Mouse (Mus musculus) layer of hippocampus, postnatal 36 days (tissue): ENCODE measurements at regions not wholly inside any gene's neighbourhood (a gene's known extent, or its start where the extent isn't known, plus 50 kb on each side); places are given as distances from the start of the nearest gene placed in this dataset.

Experiments
- DNase-seq, 2 experiments: peaks; one replicate each; pipeline ENCODE4 v3.0.0; 2022

DNA sequence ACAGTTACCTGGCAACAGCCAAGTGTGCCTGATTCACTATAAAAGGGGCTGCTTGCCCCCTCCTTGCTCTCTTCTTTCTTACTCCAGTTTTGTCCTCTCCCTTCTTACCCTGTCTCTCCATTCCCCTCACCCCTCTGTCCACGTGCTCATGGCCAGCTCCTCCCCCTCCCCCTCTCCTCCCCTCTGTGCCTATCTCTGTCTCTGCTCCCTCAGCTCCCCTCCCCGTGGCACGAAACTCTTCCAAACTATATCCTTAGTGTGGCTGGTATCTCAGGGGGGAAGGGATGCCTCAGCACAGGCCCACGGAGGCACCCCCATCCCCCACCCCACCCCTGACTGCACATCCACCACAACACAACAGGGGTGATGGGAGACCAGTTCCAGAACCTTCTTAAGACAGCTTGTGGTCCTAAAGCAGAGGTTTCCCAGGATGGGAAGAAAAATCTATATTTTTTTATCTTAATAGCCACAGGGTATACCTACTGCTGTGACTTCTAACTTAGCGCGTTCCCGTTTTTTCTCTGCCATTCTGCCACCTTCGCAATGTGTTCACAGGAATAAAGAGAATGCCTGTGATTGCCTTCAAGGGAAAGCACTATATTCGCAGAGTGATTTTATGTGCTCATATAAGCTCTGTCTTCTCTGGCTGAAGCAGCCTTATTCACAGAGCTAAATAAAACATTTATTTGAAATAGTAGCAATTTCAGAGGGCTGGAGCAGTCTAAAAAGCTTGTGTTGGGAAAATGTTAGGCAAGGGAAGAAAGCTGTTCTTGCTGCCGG lies 69.1 kb upstream of the Serp2 start:
- DNase-seq = no peak

DNA sequence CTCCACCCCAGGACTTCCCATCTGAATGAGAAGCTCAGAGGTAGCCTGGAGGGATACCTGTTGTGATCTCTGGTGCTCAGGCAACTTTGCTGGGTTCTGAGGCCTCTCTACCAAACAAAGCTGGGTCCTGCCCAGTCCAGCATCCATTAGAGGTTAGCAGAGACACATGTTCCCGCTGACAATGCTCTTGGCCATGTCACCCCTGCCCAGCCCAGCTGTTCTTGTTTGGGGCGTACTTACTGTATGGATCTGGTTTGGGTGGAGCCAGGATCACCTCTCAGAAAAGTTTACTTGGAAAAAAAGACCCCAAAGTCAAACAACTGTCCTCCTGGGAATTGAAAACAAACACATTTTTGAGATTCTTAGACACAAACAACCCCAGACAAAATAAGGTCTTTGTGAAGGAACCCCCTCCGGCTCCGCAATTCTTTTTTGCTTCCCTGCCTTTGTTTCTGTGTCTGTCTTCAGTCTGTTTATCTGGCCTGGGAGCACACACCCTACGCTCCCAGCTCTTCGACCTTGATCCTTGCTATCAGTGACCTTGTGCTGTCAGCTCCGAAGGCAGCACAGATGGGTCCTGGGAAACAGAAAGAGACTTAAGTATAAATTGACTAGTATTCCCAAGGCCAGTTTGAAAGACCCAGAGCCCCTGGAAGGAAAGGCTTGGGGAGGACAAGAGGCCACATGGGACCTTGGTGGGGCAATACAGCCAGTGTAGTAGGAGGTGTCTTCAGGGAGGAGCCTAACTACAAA lies 68.1 kb upstream of the Serp2 start:
- DNase-seq = no peak

DNA sequence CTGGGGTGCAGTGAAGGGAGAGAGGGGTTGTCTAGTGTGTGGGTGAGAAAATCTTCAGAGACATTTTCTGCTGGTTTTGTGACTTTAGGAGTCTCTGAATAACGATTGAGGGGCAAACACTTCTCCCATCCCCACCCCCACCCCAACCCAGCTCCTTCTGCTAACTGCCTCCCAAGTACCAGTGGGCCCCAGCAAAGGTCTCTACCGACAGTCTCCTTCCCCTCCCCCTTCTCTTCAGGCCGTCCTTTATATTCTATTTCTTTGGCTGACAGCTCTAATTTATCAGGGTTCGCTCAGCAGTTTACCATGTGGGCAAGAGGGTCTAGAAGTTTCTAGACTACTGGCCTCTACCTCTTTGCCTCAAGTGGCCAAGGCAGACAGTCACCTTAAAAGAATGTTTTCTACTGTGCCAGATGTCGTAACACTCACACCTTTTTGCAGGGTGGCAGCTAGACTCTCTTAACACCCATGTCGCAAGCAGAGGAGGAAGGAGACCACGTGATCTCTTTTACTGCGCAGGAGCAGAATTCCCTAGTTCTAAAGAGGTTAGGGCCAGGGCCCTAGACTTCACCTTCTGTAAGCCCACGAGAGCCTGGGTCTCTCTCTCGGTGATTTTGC lies 66.8 kb upstream of the Serp2 start:
- DNase-seq = no peak

DNA sequence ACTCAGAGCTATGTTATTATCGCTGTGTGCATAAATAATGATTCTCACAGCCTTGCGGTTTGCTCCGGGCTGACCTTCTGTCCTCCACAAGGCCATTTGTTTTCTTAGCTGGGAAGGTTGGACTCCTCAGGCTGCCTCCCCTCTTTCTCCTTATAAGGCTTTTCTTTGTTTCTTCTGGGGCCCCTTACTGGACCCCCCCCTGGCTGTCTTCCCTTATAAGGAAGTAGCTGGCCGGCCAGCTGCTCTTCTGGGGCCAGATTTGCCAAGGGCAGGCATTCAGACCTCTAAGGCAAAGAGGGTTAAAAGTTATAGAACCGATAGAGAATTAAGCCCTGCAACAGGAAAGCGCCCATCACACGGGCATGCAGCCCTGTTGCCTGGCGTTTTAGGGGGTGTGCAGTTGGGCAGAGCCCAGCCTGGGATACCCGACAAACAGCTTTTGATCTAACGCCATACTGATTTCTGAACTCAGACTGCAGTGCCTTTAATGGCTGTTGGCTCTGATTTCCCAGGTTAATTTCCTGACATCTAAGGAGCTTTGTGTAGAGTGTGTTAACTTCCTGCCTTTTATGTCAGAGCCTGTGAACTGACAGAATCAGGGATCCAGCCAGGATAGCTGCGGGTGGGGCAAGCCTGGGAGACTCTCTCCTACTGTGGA lies 66.1 kb upstream of the Serp2 start:
- DNase-seq = no peak

DNA sequence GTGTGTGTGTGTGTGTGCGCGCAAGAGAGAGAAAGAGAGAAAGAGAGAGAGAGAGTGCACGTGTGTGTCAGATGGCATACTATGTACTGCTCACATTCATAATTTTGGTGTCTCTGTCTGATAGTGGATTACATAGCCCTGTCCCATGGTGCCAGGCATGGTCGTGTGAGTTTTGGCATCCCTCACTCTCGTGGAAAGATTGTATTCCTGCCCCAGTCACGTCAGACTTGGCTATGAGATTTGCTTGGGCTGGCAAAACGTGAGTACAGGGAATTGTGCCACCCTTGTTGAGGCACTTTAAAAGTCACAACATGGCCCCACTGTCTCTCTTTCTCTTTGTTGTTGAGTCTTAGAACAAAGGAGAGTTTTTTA lies 62.3 kb upstream of the Serp2 start:
- no peak for DNase-seq

DNA sequence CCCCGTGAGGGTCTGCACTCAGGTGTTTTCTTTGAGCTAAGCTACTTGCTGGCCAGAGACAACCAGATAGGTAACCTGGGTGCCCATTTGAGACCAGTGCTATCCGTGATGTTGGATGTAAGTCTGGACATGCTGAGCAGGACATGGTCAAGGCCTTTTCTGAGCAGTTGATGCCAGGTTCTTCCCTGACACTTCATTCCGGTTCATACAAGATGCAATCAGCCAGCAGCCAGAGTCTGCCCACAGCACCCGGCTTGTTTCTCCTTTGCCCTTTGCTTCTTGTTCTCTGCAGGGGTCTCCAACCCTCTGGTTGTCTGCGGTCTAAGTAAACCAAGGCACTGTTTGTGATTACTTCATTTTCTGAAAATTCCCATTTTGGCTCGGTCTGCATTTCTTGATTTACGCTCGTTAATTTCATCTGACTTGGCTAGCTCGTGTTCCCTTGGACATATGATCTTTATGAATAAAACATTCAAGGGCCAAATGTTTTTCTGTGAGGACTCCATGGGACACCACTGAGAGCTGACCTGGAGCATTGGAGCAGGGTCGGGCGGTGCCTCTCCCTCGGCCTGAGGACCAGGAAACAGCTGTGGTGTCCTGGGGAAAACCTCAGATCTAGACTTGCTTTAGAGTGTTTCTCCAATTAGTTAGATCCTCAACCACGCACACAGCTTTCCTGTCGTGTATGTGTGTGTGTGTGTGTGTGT lies 61.8 kb upstream of the Serp2 start:
- DNase-seq = no peak

DNA sequence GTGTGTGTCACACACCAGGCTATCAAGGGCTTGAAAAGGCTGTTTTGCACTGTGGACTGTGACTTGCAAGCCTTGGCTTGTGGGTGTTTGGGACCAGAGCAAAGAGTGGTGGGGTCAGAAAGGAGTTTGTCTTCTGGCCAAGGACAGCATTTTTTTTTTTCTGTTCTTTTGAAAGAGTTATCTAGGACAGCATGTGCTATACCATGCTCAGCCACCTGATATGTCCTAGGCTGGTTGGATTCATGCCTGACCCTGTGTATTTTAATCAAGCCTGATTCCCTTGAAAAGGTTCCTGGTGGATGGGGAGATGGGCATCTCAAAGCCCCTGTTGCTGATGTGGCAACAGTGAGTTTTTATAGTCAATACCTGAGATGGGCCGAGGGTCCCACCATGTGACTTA lies 61.2 kb upstream of the Serp2 start:
- DNase-seq = no peak

DNA sequence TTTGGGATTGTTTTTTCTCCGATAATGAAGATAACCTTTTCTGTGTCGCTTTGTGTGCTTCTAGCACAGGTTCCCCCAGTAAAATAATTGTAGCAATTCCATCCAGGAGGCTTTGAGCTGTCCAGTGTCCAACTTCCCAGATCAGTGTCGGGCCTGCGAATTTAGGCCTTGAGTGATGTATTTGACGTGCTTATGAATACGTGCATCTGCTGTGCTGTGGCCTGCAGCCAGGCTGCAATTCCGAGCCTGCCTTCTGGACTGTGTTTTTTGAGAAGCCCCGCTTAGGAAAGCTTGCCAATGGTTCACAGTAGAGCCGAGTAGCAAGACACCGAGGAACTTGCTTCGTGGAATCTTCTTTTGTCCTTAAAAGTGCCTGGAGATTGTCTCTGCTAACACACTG lies 60.8 kb upstream of the Serp2 start:
- DNase-seq = peak in 1 of 2 experiments; percentile 35

DNA sequence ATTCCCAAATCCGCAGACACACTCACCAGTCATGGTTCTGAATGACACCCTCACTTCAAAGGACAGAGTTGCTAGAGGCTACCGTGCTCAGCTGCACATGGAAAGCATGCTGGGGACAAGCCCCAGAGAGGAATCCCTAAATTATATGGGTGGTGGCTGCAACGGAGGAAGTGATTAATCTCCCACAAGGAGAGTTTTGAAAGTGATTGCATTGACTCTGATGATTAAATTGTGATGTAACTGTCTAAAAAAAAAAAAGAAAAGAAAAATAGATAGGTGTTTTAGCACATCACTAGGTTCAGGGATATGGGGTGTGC lies 59.6 kb upstream of the Serp2 start:
- no peak for DNase-seq

DNA sequence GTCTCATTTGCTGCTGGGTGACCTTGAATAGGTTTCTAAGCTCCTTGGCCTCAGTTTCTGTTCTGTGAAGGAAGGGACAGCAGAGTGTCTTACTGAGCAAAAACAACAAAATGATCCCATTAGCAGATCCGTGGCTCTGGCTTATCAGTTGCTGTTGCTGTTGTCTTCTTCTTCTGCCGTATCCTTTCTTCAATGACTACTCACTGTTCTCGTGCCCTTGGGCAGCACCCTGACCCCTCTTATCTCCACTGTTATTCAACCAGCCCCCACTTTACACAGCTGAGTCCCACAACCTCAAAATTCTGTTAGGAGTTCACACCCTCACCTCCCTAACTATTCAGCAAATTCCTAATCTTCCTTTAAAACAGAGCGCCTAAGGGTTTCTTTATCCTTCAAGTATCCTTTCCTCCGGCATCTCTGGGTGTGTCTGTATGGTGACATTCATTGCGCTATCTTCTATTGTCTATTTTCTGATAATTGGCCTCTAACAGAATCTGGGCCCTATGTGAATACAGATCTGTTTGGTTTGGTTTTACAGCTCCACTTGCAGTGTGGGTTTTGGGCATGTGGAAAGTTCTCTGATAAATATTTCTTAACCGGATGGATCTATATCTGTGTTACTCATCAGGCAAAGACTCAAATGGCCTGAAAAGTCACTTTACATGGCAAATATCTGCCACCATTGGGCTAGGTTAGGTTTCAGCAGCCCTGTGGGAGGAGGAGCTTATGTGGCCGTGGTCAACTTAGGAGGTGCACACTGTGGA lies 59.1 kb upstream of the Serp2 start:
- no peak for DNase-seq

DNA sequence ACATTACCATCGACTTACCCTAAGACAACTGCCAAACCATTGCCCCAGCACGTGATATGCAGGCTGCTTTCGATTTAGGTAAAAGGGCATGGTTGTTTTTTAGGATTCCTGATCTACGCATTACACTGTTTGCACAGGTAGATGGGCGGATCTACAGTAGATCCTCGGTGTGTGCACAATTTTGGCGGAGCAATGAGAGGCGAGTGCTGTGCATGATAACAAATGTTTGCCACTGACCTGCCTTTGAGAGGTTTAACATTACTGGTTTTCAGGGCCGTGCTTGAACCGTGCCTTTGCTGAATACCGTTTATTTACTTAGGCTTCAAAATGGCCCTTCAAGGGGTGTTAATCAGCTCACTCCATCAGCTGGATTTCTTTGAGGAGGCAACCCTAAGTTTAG lies 58.5 kb upstream of the Serp2 start:
- no peak for DNase-seq

DNA sequence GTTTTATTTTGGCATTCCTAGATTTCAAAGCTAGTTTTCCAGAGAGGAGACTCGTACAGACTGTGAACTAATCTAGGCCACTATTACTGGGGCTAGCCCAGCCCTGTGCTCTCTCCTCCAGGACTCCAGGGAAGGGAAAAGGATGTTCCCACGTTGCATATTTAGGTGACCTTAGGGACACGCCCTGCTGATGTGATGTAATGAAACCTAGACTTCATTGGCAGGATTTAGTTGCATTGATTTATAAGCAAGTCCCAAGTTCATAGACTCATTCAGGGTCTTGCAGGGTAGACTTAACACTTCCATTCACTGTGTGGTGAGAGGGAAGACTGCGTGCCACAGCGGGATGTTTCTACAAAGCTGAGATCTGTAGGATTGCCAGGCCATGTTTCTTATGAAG lies 58.0 kb upstream of the Serp2 start:
- no peak for DNase-seq

DNA sequence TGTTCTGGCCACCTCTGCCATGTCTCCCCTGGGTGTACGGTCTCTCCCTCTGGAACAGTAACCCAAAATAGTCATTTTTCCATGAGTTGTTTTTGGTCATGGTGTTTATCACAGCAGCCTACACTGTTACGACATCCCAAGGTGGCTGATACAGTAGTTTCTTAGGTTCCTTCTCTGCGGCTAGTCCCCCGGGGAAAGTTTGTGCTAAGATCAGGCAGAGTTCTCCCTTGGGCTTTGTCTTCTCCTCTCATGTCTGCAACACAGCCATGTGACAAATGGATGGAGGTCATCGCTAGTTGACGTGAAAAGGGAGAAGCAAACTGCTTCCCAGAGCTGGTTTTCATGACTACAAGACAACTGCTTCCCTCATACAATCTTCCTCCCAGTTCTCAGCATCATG lies 56.9 kb upstream of the Serp2 start:
- no peak for DNase-seq

DNA sequence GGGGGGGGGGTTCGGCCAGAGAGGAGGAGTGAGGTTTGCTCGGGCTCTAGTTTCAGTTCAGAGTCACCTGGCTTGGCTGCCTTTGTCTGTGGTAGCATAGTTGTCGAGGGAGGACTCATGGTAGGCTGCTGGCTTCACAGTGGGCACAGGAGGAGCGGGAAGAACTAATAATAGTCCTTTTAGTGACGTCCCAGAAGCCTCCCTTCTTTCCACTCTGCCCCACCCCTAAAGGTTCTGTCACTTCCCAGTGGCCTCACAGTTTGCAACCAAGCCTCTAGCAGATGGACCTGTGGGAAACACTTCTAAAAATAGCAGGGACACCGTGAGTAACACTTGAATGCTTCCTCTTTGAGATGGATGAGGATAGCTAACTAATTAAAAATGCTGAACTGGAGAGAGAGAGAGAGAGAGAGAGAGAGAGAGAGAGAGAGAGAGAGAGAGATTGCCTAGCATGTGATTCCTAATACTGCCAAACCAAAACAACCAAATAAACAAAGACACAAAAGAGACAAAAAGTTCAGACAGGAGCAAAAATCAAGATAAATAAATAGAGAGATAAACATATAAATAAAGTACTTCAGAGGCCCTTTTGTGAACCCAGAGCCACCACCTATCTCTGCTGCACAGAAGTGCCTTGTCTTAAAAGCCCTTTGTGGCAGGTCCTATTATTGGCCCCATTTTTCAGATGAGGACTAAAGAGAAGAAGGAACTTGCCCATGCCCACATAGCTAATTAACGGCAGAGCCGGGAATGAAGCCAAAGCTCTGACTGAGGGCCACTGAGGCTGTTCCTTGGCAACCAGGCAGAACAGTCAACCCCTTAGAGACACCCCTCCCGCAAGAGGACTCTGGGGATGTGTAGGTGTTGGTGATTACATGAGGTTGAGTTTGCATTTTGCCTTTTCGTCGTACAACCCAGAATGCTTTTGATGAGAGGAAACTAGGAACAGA lies 54.0 kb upstream of the Serp2 start:
- DNase-seq = peak; percentile 51 to 53
